Mouse (Mus musculus) left cerebral cortex, postnatal 25 days (tissue): ENCODE measurements around the gene Cst9. TPM values are rescaled to one million over a fixed set of nuclear protein-coding genes. Genes with fewer than 3 reads are reported as not detected.

Experiments used
- DNase-seq, 2 experiments: peaks; one replicate each; pipeline ENCODE4 v3.0.0; 2022; ENCODE audit warnings: low spot score in 2 of 2, mixed read lengths in 1 of 2
- intact Hi-C: fragments of 180-260 bp; cut with DNase I; formaldehyde crosslinking; loops from one replicate; pipeline ENCODE4 v1.15.1; 2025
- total RNA-seq, 2 experiments: library from RNA; stranded (reverse); gene quantifications; 2 replicates each; pipeline ENCODE4 v1.2.3; 2021

The Cst9 gene
- total RNA-seq, 2 experiments from 2014 or later = not detected

- intact Hi-C loops = loop anchor here (2.0 kb wide), 1 partner anchor 26 kb away; no protein-coding TSS in a partner anchor
- DNase-seq = peak in 1 of 2 experiments; percentile 33
Observed at GRCm38 (mm10) chr2:148874617-148875334, 39.8 kb downstream of the Cst9 start.

GRCm38 (mm10) chr2:148875335-148875811 lies 40.4 kb downstream of the Cst9 start, which contains the start of gene Cst3:
Gene Cst3, minus strand, starts transcription at chr2:148875692.
- intact Hi-C loops = loop anchor here (2.0 kb wide), 1 partner anchor 25 kb away; no protein-coding TSS in a partner anchor

GRCm38 (mm10) chr2:148877016-148877770 lies 42.2 kb downstream of the Cst9 start:
- DNase-seq = peak in 1 of 2 experiments; percentile 48
- intact Hi-C loops = no loop called here

More at GRCm38 (mm10) chr2:148875335-148875811, 40.4 kb downstream of the Cst9 start, which contains the start of gene Cst3:
- peak; percentile 88 to 94 for DNase-seq

- intact Hi-C loops = no loop called here
- no peak for DNase-seq
Observed at GRCm38 (mm10) chr2:148878641-148879130, 43.7 kb downstream of the Cst9 start.

- no peak for DNase-seq
- intact Hi-C loops = no loop called here
Observed at GRCm38 (mm10) chr2:148879199-148879598, 44.3 kb downstream of the Cst9 start.

- intact Hi-C loops = no loop called here
- no peak for DNase-seq
Observed at GRCm38 (mm10) chr2:148884738-148885137, 49.8 kb downstream of the Cst9 start.

Other genes with a start within 250 kb of the Cst9 start
- gene Nxt1, start 162.5 kb upstream of the Cst9 start, total RNA-seq = 10 to 100 TPM; 11.6 to 13.5 TPM
- gene Gzf1, start 154.1 kb upstream of the Cst9 start, total RNA-seq = 10 to 100 TPM; 28.9 to 30.9 TPM
- gene Napb, start 102.7 kb upstream of the Cst9 start, total RNA-seq = 100 to 1,000 TPM; 333 to 361 TPM
- under 1 TPM in 1 of 2 experiments, not detected in 1; 0.99 TPM for gene Cstl1, start 84.8 kb upstream of the Cst9 start, total RNA-seq
- not detected for gene Cst11, start 63.6 kb upstream of the Cst9 start, total RNA-seq
- gene 8030411F24Rik, start 53.1 kb upstream of the Cst9 start, total RNA-seq = not detected
- 1 to 10 TPM; 2.4 to 2.7 TPM for gene Cst12, start 45.8 kb upstream of the Cst9 start, total RNA-seq
- not detected for gene Cst8, start 36.4 kb upstream of the Cst9 start, total RNA-seq
- gene Cst13, start 15.1 kb upstream of the Cst9 start, total RNA-seq = not detected
- not detected for gene 9230104L09Rik, start 29.9 kb downstream of the Cst9 start, total RNA-seq
- 1,000 to 10,000 TPM; 1,805 to 1,873 TPM for gene Cst3, start 40.5 kb downstream of the Cst9 start, total RNA-seq
- gene Gm1330, start 168.1 kb downstream of the Cst9 start, total RNA-seq = not detected
- gene Gm10750, start 182.1 kb downstream of the Cst9 start, total RNA-seq = not detected